Mouse (Mus musculus) urinary bladder, adult 18-20 months (tissue): ENCODE measurements around the gene Ptgdr.
"Not testable (repeated sequence)": the region's sequence is repeated elsewhere in the genome, so short reads cannot be mapped to it uniquely, and the experiment has no call there.

ENCODE experiments used
- DNase-seq, 2 experiments: peaks; one replicate each; pipeline ENCODE4 v3.0.0; 2022; ENCODE audit warnings: low spot score in 2 of 2, mixed read lengths in 2 of 2

Gene Ptgdr

DNA sequence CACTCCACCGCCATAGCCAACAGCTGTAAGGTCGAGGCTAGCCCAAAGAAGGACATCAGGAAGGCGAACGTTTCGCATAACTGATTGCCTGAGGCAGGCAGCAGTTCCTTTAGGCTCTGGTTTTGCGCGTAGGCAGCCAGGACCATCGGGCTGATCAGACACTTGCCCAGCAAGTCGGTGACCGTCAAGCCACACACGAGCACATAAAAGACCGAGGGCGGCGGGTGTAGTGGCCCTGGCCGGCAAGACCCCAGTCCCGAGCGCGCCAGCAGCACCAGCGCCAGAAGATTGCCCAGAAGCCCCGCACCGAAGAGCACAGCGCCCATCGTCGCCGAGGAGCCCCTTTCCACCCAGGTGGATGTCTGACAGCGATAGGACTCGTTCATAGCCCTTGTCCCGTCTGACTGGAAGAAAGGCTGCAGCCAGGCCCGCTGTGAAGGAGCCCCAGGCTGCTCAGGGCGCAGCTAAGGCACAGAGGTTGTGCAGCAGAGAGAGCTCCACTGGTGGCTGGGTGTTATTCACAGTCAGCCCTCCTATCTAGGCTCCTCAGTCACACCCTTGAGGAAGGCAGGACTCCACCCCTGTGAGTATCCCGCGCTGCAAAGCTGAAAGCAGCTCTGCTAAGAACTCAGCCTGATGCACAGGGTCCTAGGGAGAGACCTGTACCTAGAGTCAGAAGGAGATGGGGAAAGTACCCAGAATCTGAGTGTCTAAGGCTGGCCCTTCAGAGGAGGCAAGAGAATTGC is at the start of gene Ptgdr:
Ptgdr (minus strand) TSS at position 508 of the 746 bp plus-strand sequence.
- no peak for DNase-seq

DNA sequence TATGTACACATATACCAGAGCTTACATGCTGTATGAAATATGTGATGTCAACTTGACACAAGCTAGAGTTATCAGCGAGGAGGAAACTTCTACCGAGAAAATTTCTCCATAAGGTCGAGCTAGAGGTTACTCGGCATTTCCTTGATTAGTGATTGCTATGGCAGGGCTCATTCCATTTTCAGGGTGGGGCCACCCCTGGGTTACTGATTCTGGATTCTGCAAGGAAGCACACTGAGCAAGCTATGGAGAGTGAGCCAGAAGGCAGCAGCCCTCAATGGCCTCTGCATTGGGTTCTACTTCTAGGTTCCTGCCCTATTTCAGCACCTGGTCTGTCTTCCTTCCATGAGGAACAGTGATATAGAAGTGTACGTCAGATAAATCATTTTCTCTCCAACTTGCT is 48.6 kb upstream of the Ptgdr start:
- DNase-seq = no peak

DNA sequence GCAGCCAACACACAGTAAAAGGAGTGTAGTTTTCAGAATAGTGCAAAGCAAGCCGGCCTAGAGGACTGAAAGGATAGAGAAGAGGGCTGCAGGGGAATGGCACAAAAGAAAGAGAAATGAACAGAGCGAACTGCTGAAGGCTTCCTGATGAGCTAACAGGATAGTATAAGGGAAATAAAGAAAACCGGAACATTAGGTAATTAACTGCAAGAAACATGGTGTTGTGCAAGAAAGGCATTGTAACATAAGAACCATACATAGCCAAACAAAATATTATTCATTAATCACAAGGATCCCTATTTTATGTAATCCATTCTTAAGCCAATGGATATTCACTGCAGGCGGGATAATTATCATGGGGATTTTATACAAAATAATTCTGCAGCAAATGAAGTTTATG is 45.0 kb upstream of the Ptgdr start:
- no peak for DNase-seq

DNA sequence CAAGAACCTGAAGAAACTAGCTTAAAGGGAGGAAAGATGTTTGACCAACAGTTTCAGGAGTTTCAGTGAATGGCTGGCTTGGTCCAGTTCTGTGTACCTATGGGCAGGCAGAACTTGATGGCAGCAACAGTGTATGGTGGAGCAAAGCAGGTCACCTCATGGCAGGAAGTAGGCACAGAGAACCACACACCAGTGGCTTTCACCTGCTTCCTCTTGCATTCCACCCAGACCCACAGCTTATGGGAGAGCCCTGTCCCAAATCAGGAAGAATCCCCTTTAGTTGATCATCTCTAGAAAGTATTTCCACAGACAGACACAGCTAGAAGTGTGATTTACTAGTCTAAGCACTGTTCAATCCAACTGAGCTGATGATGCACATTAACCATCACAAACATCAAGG is 42.6 kb upstream of the Ptgdr start:
- DNase-seq = not testable (repeated sequence)

DNA sequence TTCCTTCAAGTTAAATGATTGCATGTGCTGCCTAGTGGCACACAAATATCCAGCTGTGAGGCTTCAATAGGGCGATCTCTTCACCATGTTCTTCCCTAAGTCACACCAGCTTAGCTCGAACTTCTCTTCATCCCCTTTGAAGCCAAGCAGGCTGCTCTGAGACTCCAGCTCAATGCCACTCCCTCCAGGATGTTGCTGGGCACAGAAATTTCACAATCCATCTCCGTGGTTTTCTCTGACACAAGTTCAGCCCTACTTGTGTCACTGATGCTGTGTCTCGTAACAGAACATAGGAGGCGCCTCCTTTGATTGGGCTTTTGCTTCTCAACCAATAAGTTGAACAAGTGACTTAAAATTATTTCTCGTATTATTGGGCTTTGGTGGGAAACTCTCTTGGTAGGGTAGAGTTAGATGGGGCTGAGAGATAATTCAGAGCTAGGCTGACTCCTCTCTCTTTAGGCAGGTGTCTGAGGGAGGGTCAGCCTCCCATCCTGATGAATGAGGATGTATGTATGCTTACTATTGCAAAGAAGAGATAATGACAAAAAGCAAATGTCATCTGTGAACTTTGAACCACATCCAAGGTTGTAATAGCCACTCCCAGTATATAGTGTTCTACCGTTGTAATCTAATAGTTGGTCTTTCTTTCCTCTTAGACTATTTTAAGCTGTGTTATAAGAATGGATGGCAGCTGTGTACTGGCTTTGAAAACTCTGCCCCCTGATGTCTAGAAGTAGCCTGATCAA is 32.4 kb upstream of the Ptgdr start:
- no peak for DNase-seq

DNA sequence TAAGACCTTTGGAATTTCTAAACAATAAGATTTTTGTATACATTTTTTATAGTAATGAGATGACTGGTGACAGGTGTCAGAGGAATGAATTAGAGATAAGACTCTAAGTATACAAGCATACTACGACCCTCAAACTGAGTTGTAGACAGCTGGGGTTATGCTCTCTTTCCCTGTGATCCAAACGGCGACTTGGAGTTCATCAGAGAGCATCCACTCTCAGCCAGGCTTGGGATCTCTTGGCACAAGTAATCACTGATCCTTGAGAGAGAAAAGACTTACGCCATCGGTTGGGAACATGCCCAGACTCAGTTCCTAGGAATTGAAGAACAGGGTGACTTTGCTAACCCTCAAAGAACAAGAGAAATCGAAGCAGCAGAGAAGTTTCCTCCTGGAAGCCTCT is 10.5 kb upstream of the Ptgdr start:
- no peak for DNase-seq

DNA sequence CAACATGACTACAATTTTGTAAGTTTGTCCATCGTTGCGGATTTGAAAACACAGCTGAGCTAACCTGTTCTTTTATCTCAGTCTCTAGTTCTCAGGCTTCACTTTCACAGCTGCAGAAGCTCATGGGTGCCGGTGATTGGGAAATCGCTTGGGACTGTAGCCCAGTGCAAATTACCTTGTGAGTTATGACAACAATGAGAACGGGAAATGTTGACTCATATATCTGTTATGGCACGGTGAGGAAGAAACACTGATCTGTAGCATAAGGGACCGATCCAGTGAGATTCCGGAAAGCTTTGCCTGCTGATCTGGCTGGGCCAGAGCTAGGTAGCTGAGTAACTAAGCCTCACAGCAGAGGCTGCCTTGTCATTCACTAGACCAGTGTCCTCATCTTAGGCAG is 6.5 kb upstream of the Ptgdr start:
- peak in 1 of 2 experiments; percentile 25 for DNase-seq

DNA sequence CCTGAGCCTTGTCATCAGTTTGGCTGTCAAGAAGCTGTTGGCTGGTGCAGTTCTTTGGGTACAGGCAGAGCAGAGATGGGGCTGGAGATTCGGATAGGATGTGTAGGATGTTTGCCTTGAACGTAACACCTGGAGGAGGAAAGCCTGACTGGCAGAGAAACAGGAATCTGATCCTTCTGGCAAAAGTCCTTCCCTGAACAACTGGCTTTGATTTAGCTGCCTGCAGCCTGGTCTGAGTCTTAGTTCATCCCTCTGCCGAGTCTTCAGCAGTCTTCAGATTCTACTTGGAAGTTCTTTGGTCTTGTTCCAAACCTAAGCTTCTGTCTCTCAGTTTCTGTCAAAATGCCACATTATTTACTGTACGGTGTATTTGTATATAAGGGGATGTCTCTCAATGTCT is 3.9 kb upstream of the Ptgdr start:
- DNase-seq = no peak

DNA sequence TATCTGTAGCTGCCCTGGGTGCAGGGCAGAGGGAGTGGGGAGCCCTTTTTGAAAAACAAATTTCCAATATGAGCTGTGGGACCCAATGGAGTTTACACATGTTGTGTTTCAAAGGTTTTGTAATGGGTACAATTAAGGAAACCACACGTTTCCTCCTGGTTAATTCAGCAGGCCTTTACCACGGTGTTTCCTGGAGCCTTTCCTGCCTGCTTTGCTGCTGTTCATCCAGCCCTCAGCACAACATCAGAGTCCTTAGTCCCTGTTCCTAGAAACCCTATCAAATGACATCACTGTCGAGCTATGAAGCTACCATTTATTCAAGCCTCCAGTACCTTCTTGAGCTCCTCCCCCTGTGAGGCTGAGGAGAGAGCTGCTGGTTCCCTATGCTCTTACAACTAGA is 2.0 kb upstream of the Ptgdr start:
- DNase-seq = no peak

DNA sequence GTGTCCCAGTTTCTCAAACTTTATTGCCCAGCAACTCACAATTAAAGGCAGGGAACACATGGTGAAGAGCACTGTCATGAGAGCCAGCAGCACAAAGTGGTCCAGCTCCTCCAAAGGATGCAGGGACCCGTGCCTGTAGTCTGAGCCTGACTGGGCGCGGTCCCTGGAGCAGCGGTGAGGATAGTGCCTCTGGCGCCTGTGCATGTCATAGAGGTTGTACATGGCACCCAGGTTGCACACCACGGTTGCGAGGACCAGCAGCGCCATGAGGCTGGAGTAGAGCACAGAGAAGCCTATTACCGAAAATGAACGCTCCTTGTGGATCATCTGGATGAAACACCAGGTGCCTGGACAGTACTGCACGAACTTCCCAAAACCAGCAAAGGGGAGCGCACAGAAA is 803 bp downstream of the Ptgdr start:
- no peak for DNase-seq

DNA sequence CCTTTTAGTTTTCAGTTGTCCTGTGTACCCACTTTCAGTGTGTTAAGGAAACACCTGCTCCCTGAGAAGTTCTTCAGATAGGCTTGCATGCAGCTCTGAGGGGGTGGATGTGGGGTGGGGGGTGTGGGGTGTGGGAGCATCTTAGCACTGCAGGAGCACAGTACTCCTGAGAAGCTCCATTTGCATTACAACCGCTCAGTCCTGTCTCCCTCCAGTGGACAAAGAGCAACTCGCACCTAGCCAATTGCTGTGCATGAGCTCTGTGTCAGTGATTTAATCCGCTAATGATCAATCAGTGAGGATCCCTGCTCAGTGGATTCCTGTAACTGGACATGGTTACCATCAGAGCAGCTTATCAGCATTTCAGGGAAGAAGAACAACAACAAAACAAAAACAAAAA is 8.5 kb downstream of the Ptgdr start:
- not testable (repeated sequence) for DNase-seq

DNA sequence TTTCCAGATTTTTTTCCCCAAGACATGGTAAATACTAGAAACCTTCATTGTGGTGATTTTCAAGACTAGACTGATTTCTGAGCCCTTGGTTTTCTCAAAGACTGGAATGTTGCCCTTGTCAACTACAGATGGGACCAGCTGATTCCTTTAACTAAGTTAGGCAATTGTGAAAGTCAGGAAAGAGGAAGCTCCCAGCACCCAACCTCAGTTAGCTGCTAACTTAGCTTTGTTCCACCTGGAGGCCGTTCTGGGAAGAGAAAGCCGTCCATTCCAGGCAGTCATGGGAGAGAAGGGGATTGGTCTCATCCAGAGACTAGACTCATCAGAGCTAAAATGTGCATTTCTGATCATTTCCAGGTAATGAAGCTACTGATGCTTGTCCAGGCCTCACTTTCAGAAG is 11.4 kb downstream of the Ptgdr start:
- no peak for DNase-seq

DNA sequence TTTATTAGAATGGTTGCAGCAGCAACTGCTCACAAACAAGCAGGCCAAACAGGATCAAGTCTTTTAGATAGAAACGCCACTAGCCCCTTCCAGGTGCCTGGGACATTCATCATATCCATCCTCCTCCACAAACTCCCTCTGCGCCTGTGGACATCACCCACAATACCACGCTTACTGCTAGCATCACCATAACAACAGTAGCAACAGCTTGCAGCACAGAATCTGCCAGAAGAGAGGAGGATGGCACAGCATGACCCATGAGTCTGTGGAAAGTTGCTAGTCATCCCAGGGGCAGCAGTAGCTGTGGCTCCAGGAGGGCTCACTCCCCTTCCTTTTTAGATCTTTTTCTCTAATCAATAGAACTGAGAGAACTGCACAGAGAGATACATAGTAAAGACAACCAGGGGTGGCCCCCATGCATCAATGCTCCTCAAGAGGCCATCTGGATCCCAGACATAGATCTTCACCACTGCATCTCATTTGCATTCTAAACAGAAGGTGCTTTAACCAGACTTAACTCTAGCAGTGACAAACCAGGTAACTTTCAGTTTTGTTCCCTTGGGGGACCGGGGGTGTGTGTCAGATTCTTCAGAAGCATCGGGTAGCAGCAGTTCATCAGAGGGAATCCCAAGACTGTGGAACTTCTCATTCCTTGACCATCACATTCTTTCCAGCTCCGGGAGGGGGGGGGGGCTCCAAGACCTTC is 12.5 kb downstream of the Ptgdr start:
- DNase-seq = no peak

DNA sequence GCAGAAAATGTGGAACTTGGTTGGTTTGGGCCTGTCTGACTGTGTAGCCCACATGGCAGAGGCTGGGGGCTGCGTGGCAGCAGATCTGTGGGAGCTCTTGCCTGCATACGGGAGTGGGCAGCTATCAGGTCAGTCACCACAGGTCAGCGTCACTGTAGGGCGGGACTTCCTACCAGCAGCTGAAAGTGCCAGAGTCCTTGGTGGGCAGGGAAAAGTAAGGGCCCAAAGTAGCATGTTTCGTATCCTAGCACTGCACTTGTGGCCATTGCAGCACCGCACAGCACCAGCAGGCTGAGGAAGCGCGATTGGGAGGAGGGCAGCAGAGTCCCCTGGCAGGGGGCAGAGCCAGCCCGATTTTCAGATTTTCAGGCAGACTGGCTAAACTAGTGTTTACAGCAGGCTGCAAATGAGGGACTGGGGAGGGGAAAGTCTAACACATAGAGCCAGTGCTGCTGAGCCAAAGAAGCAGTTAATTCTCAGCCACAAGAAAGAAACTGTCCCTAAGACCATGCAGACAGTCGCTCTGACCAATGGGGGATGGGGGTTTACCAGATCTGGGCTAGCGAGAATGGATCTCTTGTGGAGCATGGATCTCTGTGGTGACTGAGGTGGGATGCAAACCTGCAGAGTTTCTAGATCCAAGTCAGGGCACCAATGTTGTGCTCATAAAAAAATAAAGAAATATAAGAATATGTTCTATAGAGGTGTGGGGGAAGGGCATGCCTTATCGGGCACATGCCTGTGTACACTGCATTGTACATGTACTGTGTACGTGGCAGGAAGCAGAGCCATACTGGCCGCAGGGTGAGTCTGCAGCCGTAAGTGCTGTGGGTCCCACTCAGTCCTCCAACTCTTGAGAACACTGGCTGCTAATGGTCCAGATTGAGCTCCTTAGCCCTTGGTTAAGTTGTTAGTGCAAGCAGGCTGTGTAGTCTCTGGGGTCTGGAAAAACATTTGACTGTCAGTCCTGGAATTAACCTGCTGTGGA is 15.1 kb downstream of the Ptgdr start:
- no peak for DNase-seq

DNA sequence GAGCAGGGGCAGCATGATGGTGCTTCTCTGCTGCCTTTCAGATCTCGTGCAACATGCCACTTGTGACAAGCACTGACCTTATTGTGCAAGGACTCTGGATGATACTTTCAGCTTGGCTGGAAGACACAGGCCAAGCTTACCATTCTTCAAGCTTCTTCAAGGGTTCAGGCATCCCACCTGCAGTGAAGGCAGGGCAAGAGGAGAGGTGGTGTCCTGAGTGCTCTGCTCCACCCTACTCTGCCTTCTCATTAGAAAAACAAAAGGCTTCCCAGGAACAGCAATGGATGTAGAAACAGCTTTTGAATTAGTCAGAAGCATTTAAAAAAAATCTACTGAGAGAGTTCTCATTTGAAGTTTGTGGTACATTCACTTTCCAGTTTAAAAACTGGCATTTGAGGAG is 20.5 kb downstream of the Ptgdr start:
- DNase-seq = no peak

DNA sequence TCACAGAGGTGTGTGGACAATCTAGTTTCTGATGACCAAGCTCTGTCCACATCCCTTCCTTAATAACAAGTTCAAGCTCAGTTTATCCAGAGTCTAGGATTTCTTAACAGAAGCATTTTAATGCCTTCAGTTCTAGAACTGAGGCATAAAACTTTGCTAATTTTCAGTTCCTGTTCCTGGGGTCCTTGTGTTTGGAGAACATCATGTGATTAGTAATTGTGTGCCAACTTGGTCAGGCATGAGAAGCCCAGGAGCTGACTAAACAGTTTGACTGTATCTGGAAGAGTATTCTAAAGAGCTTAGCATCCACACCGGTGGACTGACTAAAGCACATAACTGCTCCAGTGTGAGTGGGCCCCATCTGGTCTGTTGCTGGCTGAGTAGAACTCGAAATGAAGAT is 24.0 kb downstream of the Ptgdr start:
- DNase-seq = no peak

DNA sequence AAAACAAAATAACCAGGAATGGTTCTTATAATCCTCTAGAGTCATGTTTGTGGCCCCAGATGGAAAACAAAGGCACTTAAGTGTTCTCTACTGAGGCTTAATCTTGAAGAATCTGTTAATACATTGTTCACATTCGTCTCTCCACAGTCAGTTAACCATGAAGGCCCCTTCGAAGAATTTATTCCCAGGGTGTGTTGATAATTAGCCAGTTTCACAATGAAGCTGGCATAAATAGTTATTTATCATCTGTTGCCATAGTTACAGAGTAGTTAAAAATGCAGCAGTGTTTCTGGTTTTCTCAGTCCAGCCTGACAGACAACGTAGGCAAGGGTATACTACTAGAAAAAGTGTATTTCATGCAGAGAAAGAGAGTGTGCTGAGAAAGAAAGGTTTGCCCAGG is 25.0 kb downstream of the Ptgdr start:
- not testable (repeated sequence) for DNase-seq

DNA sequence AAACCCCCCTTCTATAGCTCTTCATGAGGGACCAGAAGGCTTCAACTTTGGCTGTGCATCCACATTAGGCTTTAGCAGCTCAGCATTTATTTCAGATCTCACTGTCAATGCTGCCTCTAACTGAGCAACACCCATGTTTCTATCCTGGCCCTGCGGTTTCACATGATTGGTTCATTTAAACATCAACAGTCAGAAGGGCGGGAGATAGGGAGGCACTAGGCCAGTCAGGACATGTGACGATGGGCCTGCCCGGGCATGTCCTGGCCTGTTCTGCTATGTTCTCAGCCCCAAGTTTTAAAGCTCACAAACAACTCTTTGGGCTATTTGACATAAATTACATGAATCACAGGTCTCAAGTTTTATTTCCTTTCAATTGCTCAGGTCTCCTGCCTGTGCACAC is 26.1 kb downstream of the Ptgdr start:
- not testable (repeated sequence) for DNase-seq

DNA sequence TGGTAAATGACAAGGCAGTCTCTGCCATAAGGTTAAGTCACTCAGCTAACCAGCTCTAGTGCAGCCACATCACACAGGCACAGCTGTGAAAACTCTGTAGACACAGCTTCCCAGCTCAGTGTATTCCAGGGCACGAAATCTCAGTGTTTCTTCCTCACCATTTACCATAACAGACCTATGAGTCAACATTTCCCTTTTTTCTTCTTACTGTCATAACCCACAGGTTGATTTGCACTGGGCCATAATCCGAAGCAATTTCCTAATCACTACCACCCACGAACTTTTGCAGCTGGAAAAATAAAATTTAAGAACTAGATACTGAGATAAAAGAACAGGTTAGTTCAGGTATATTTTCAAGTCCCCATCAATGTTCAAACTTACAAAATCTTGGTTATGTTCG is 31.4 kb downstream of the Ptgdr start:
- DNase-seq = no peak

DNA sequence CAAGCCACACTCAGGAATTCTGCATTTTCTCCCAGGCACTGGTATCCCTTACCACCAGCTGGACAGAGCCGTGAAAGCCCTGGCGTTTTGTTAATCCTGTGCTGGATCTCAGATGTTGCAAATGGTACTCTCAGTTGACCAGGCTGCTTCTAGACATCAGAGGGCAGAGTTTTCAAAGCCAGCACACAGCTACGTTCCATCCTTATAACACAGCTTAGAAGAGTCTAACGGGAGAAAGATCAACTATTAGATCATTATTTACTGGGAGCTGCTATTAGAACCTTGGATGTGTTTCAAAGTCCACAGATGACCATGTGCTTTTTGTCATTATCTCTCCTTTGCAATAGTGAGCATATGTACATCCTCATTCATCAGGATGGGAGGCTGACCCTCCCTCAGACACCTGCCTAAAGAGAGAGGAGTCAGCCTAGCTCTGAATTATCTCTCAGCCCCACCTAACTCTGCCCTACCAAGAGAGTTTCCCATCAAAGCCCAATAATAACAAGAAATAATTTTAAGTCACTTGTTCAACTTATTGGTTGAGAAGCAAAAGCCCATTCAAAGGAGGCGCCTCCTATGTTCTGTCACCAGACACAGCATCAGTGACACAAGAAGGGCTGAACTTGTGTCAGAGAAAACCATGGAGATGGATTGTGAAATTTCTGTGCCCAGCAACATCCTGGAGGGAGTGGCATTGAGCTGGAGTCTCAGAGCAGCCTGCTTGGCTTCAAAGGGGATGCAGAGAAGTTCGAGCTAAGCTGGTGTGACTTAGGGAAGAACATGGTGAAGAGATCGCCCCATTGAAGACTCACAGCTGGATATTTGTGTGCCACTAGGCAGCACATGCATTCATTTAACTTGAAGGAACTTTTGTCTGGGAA is 37.8 kb downstream of the Ptgdr start:
- DNase-seq = no peak

DNA sequence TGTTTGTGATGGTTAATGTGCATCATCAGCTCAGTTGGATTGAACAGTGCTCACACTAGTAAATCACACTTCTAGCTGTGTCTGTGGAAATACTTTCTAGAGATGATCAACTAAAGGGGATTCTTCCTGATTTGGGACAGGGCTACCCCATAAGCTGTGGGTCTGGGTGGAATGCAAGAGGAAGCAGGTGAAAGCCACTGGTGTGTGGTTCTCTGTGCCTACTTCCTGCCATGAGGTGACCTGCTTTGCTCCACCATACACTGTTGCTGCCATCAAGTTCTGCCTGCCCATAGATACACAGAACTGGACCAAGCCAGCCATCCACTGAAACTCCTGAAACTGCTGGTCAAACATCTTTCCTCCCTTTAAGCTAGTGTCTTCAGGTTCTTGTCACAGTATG is 46.0 kb downstream of the Ptgdr start:
- DNase-seq = not testable (repeated sequence)
